In genomic region chr5:97022305-97023278, GRCm38 (mm10) we compare ENCODE assay signal across 10 mouse cellular contexts. TPM values are rescaled to one million over a fixed set of nuclear protein-coding genes. Genes with fewer than 3 reads are reported as not detected.
DNase-seq lines count a peak whose midpoint lies in the region; ATAC-seq lines count a peak whose summit lies in the region.
"Had no signal": no experiment of that assay in that cellular context is flagged by ENCODE, and none has a peak within 500 bp of the region (broad histone marks: within the 10 kb centered on the region; RNA-seq: fewer than 3 reads in every experiment).

No protein-coding gene starts in this region.

- H3K36me3 ChIP-seq in heart, embryonic 16.5 days (ENCODE audit: control insufficient read depth, insufficient read depth) = no peaks in the 10 kb centered on the region
- H3K36me3 ChIP-seq in neural tube, embryonic 11.5 days (ENCODE audit: control insufficient read depth, insufficient read depth, low read length) = no peaks in the 10 kb centered on the region
- no peaks in the 10 kb centered on the region for H3K36me3 ChIP-seq in intestine, embryonic 16.5 days (ENCODE audit: control insufficient read depth, insufficient read depth, low read length)
- H3K36me3 ChIP-seq in stomach, embryonic 15.5 days = no peaks in the 10 kb centered on the region
- H3K36me3 ChIP-seq: embryonic facial prominence, embryonic 12.5 days had no signal

- H3K9me3 ChIP-seq in heart, embryonic 16.5 days (replicated peaks; ENCODE audit: control insufficient read depth, low read length) = no peaks in the 10 kb centered on the region
- H3K9me3 ChIP-seq in neural tube, embryonic 11.5 days (ENCODE audit: control insufficient read depth, low read length) = no peaks in the 10 kb centered on the region
- H3K9me3 ChIP-seq in intestine, embryonic 16.5 days (ENCODE audit: control insufficient read depth, low read length) = no peaks in the 10 kb centered on the region
- H3K9me3 ChIP-seq in stomach, embryonic 15.5 days = no peaks in the 10 kb centered on the region
- H3K9me3 ChIP-seq: embryonic facial prominence, embryonic 12.5 days had no signal

- H3K27ac ChIP-seq in heart, embryonic 16.5 days (ENCODE audit: low read length) = no peak overlapping the region
- H3K27ac ChIP-seq in neural tube, embryonic 11.5 days (ENCODE audit: low read depth, low read length) = no peak overlapping the region
- peak overlapping the region; percentile 36; the same call in 1 of the 2 replicates for H3K27ac ChIP-seq in intestine, embryonic 16.5 days (ENCODE audit: low read length)
- H3K27ac ChIP-seq in stomach, embryonic 15.5 days = no peak overlapping the region
- H3K27ac ChIP-seq: embryonic facial prominence, embryonic 12.5 days; layer of hippocampus, adult 2 months had no signal

- intact Hi-C loops in heart, postnatal 25 days (cut with DNase I) = no loop called here

- no peaks in the 10 kb centered on the region for H3K27me3 ChIP-seq in heart, embryonic 16.5 days (ENCODE audit: control insufficient read depth, insufficient read depth, low read length)
- no peaks in the 10 kb centered on the region for H3K27me3 ChIP-seq in neural tube, embryonic 11.5 days (ENCODE audit: control insufficient read depth, insufficient read depth, low read length)
- no peaks in the 10 kb centered on the region for H3K27me3 ChIP-seq in intestine, embryonic 16.5 days (replicated peaks; ENCODE audit: control insufficient read depth, insufficient read depth, low read length)
- H3K27me3 ChIP-seq in stomach, embryonic 15.5 days (replicated peaks) = no peaks in the 10 kb centered on the region
- H3K27me3 ChIP-seq: embryonic facial prominence, embryonic 12.5 days had no signal

- H3K4me2 ChIP-seq in heart, embryonic 16.5 days (ENCODE audit: low read depth, low read length) = no peak overlapping the region
- H3K4me2 ChIP-seq in neural tube, embryonic 11.5 days (ENCODE audit: low read depth) = no peak overlapping the region
- H3K4me2 ChIP-seq in intestine, embryonic 16.5 days (ENCODE audit: low read depth, low read length) = no peak overlapping the region
- no peak overlapping the region for H3K4me2 ChIP-seq in stomach, embryonic 15.5 days
- H3K4me2 ChIP-seq: embryonic facial prominence, embryonic 12.5 days had no signal

- H3K4me3 ChIP-seq in heart, embryonic 16.5 days (ENCODE audit: low read length) = no peak overlapping the region
- H3K4me3 ChIP-seq in neural tube, embryonic 11.5 days (ENCODE audit: low read depth, low read length) = no peak overlapping the region
- H3K4me3 ChIP-seq in intestine, embryonic 16.5 days (ENCODE audit: low read length) = no peak overlapping the region
- no peak overlapping the region for H3K4me3 ChIP-seq in stomach, embryonic 15.5 days (replicated peaks)
- H3K4me3 ChIP-seq: embryonic facial prominence, embryonic 12.5 days; layer of hippocampus, adult 2 months had no signal

- no peak for DNase-seq in heart, postnatal 25 days (ENCODE audit: low spot score)
- peak; percentile 20 for DNase-seq in neural tube, embryonic 11.5 days (ENCODE audit: low spot score)
- no peak for DNase-seq in neural tube, embryonic 10.5 days (ENCODE audit: extremely low spot score, low spot score)
- no peak for DNase-seq in cerebellum, postnatal 10 days
- DNase-seq in cerebellum, adult 11-12 months = no peak

- no peak overlapping the region for H3K9ac ChIP-seq in heart, embryonic 16.5 days (ENCODE audit: low read length)
- H3K9ac ChIP-seq in neural tube, embryonic 11.5 days (ENCODE audit: low read length) = no peak overlapping the region
- H3K9ac ChIP-seq in intestine, embryonic 16.5 days (ENCODE audit: low read depth, low read length) = no peak overlapping the region
- no peak overlapping the region for H3K9ac ChIP-seq in stomach, embryonic 15.5 days
- H3K9ac ChIP-seq: embryonic facial prominence, embryonic 12.5 days had no signal

- 51% methylated on average over 15 of the region's 15 CpGs for WGBS in heart, embryonic 16.5 days
- WGBS in neural tube, embryonic 11.5 days = 76% methylated on average over 15 of the region's 15 CpGs
- WGBS in intestine, embryonic 16.5 days = 55% methylated on average over 15 of the region's 15 CpGs
- 68% methylated on average over 15 of the region's 15 CpGs for WGBS in stomach, embryonic 15.5 days

- ATAC-seq in heart, embryonic 16.5 days (replicated peaks; ENCODE audit: extremely low read depth, insufficient read depth, low FRiP score) = peak; percentile 46; the same call in 1 of the 2 replicates
- ATAC-seq in neural tube, embryonic 11.5 days (ENCODE audit: insufficient read depth, low FRiP score, low TSS enrichment) = no peak
- ATAC-seq in intestine, embryonic 16.5 days = peak; percentile 94
- ATAC-seq in stomach, embryonic 15.5 days (ENCODE audit: insufficient read depth, low FRiP score, low read depth) = peak; percentile 66; the same call in 1 of the 2 replicates

- H3K4me1 ChIP-seq in heart, embryonic 16.5 days (ENCODE audit: control insufficient read depth, insufficient read depth, low read length) = peaks cover 12% of the 10 kb centered on the region
- H3K4me1 ChIP-seq in neural tube, embryonic 11.5 days (ENCODE audit: control insufficient read depth, insufficient read depth, low read length) = no peaks in the 10 kb centered on the region
- H3K4me1 ChIP-seq in intestine, embryonic 16.5 days (ENCODE audit: control insufficient read depth, insufficient read depth, low read length) = peaks cover 10% of the 10 kb centered on the region
- H3K4me1 ChIP-seq in stomach, embryonic 15.5 days = no peaks in the 10 kb centered on the region
- H3K4me1 ChIP-seq: embryonic facial prominence, embryonic 12.5 days had no signal

RNA-seq across cellular contexts. Expression of gene Bmp2k, which starts 25.1 kb away (rescaled TPM):
- 6.6 and 7.4 TPM in 2 replicates for polyA plus RNA-seq in heart, embryonic 16.5 days (2015; fragmentation: Nextera tagmentation; extraction: Ambion mirVana)
- total RNA-seq in heart, postnatal 25 days (2021) = 10 to 100 TPM in 1 of 2 experiments, 1 to 10 TPM in 1; 8.4 to 10.4 TPM
- polyA plus RNA-seq in neural tube, embryonic 11.5 days (2014; fragmentation: Nextera tagmentation; extraction: Ambion mirVana) = 10.0 and 11.2 TPM in 2 replicates
- polyA plus RNA-seq in intestine, embryonic 16.5 days (2015; fragmentation: Nextera tagmentation; extraction: Ambion mirVana) = 12.5 and 17.2 TPM in 2 replicates
- 13.8 and 15.0 TPM in 2 replicates for polyA plus RNA-seq in stomach, embryonic 15.5 days (2015; fragmentation: Nextera tagmentation; extraction: Ambion mirVana)
